Mouse (Mus musculus) olfactory bulb, adult 2 months (tissue): ENCODE measurements around the gene Sp9.
A peak's percentile ranks its signal among the peaks of the same experiment; 100 is the strongest.

Source experiments
- CTCF ChIP-seq: fragments of 200-500 bp; IDR thresholded peaks from 2 replicates; pipeline ENCODE4 v1.5.1; 2012; ENCODE audit warnings: low read depth, mild to moderate bottlenecking, low read length, moderate library complexity; ENCODE audit not compliant: insufficient read depth
- POLR2A ChIP-seq: fragments of 200-500 bp; IDR thresholded peaks from 2 replicates; pipeline ENCODE4 v1.6.1; 2012; ENCODE audit warnings: mild to moderate bottlenecking, low read depth, low read length, moderate library complexity; ENCODE audit not compliant: insufficient read depth

DNA sequence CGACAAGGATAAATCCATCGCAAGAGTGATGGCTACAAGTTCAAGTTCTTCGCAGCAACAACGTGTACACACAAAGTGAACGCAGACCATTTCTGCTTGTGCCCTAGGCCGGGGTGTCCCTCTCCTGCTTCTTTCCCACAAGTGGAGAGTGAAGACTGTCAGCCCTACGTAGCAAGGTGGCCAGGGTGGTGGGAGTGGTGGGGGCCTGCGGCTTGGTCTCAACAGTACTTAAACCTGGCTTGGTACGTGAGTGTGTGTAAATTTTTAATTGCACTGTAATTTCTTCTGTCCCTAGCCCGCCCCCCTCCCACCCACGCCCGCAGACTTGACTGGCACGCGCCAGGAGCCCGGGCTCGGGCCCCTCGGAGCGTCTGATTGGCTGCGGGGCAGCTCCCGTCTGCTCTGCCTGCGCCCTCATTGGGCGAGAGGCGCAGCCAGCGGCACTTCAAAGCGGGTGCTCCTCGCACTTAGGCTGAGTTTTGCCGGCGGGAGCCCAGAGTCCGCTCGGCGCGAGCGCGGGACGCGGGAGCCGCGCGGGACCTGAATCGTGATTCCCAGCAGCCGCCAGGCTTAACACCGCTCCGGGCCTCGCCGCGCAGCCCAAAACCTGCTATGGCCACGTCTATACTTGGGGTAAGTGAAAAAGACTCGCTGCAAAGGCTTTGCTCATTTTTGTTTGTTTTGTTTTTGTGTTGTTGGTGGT lies at the start of gene Sp9:
- no peak for TF ChIP-seq CTCF
- TF ChIP-seq POLR2A, result peak; percentile 100
